Mouse (Mus musculus) lung, postnatal 0 days (tissue): Measurements from ENCODE around the gene Hipk2.

ENCODE experiments used
- CTCF ChIP-seq: IDR thresholded peaks from 2 replicates; pipeline ENCODE4 v1.5.1; 2016; ENCODE audit warnings: antibody characterized with exemption, mild to moderate bottlenecking
- EP300 ChIP-seq: IDR thresholded peaks from 2 replicates; pipeline ENCODE4 v1.6.1; 2016; ENCODE audit warnings: antibody characterized with exemption, mild to moderate bottlenecking, control low read depth

- TF ChIP-seq CTCF (no peak), EP300 (no peak)
Measured at GRCm38 (mm10) chr6:38826857-38827256, 49.1 kb downstream of the Hipk2 start.
